Mouse (Mus musculus): Measurements from ENCODE around the gene Vwa8.
"Not testable (repeated sequence)": the region's sequence is repeated elsewhere in the genome, so short reads cannot be mapped to it uniquely, and the experiment has no call there.

Gene Vwa8

GRCm38 (mm10) chr14:78984296-78984695, 135.4 kb downstream of the Vwa8 start:
- DNase-seq (ENCODE audit: low spot score), result no peak

- DNase-seq (ENCODE audit: low spot score), result no peak
Observed at GRCm38 (mm10) chr14:78987543-78987942, 138.7 kb downstream of the Vwa8 start.

- DNase-seq (ENCODE audit: low spot score), result no peak
Observed at GRCm38 (mm10) chr14:78992456-78992855, 143.6 kb downstream of the Vwa8 start.

- DNase-seq (ENCODE audit: low spot score), result no peak
Observed at GRCm38 (mm10) chr14:78993515-78993914, 144.7 kb downstream of the Vwa8 start.

- DNase-seq (ENCODE audit: low spot score), result no peak
Observed at GRCm38 (mm10) chr14:78996359-78996758, 147.5 kb downstream of the Vwa8 start.

- no peak for DNase-seq (ENCODE audit: low spot score)
Observed at GRCm38 (mm10) chr14:79003576-79003975, 154.7 kb downstream of the Vwa8 start.

DNA sequence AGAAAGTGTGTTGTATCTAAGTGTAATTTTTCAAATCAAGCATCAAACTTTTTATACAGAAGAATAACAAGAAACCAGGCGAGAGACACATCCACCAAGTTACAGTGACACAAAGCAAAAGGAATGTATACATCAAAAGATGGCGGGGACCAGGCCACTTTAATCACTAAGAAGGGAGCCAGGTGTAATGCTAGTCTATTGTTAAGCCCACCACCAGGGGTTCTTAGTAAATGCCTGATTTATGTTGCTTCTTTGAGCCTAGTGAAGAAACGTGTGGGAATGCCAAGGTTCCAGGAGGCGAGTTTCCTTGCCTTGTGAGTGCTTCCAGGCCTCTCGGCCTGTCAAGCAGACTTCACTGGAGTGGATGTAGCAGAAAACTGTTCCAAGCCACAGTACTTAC, 168.9 kb downstream of the Vwa8 start:
- DNase-seq (ENCODE audit: low spot score), result not testable (repeated sequence)

DNA sequence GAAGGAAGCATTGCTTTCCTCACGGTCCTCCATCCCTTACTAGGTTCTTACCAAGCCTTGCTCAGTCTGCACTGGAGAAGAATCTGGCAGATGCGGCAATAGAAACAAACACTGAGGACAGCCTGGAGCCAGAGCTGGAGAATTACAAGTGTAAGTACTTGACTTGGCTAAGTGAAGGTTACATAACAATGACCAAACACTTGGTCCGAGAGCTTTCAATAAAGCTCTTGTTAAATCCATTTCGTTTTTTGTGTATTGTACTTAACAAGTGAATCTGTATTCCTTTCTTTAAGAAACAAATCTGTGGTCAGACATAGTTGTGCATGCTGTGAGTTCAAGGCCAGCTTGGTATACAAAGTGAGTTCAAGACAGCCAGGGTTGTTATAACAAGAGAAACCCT, 169.7 kb downstream of the Vwa8 start:
- DNase-seq (ENCODE audit: low spot score), result no peak

DNA sequence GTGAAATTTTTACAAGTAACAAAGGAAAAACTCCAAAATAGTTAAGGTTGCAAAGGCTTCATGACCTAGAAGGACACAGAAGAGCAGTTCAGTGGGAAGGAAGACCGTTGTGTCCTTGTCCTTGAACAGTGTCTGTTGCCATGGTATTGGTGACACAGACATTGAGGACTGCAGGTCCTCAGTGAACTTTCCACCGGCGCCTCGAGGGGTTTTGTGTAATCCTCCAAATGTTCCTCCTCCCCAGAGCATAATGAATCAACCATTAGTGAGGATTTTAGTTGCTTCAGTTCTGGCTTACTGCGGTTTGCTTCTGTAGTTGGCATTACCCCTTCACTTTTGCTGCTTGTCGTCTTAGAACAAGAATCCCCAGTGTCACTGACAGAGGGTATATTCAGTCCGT, 172.9 kb downstream of the Vwa8 start:
- no peak for DNase-seq (ENCODE audit: low spot score)

- no peak for DNase-seq (ENCODE audit: low spot score)
Observed at GRCm38 (mm10) chr14:79028996-79029575, 180.2 kb downstream of the Vwa8 start.

DNA sequence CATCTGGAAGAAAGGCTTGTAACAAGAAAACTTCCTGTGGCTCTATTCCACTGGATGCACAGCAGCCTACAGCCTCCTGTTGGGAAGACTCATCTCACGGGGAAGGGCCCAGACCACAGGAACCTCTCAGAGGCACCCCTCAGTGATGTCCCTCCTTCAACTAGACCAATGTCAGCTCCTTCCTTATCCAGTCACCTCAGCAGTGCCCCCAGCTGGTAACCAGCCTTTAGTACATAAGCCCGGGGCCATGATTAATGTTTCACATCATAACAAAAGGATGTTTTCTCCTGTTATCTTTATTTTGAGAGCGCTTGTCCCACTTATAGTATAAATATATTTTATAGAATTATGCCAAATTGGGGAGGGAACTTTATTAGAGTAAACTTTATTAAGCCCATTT, 181.9 kb downstream of the Vwa8 start:
- no peak for DNase-seq (ENCODE audit: low spot score)

GRCm38 (mm10) chr14:79031230-79031740, 182.4 kb downstream of the Vwa8 start:
- no peak for DNase-seq (ENCODE audit: low spot score)

- DNase-seq (ENCODE audit: low spot score), result no peak
Observed at GRCm38 (mm10) chr14:79033396-79033795, 184.5 kb downstream of the Vwa8 start.

DNA sequence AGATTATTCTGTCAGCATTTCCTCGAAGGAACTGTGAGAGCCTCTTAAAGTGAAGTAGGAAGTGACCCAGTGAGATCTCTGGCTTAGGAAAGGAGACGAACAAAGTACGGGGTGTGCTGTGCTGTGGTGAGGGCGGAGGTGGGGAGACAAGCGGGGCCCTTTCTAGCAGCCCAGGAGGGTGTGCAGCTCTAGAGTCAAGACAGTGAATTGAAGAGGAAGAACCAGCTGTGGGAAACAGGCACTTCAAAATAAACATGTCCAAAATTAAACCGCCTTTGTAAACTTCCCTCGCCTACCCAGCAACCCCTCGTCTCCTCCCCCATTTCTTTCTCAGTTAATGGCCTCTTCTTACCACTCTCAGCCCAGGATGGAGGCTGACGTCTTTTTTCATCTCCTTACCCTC, 185.7 kb downstream of the Vwa8 start:
- no peak for DNase-seq (ENCODE audit: low spot score)

DNA sequence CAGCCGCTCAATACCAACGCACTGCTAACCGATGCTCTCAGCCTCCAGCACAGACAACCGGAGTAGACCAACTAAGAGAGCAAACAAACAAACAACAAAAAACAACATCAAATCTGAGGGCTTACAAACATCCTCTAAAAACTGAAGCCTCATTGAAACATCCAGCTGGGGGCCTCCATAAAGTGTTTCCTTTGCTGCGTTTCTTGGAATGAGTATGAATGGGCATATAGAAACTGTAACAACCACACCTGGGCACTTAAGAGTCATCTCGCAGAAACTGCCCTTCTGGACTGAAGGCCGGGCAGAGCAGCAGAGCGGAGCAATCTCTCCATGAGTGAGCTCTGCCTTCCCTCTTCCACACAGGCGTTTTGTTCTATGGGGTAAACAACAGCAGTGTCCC, 186.7 kb downstream of the Vwa8 start:
- no peak for DNase-seq (ENCODE audit: low spot score)

- no peak for DNase-seq (ENCODE audit: low spot score)
Observed at GRCm38 (mm10) chr14:79047186-79047585, 198.3 kb downstream of the Vwa8 start.

- no peak for DNase-seq (ENCODE audit: low spot score)
Observed at GRCm38 (mm10) chr14:79047956-79048355, 199.1 kb downstream of the Vwa8 start.

DNA sequence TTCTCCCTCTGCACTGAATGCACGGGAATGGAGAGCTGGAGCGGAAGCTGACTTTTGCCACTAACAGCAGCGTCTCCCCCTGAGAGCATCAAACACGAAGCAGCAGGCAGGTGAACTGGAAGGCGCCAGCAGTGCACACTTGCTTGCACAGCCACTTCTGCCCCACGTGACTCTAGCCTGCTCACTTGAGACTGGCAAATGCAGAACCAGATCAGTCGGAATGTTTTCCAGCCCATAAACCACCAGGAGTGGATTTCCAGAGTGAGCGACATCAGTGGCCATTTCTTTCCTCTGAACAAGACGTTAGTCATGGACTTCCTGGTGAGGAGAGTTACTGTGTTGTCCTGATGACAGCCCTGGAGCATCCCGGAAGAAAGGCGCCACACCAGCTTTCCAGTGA, 200.7 kb downstream of the Vwa8 start:
- no peak for DNase-seq (ENCODE audit: low spot score)

GRCm38 (mm10) chr14:79065636-79066035, 216.8 kb downstream of the Vwa8 start:
- DNase-seq (ENCODE audit: low spot score), result no peak

GRCm38 (mm10) chr14:79069515-79069914, 220.7 kb downstream of the Vwa8 start:
- DNase-seq (ENCODE audit: low spot score), result no peak

GRCm38 (mm10) chr14:79074786-79075185, 225.9 kb downstream of the Vwa8 start:
- no peak for DNase-seq (ENCODE audit: low spot score)

DNA sequence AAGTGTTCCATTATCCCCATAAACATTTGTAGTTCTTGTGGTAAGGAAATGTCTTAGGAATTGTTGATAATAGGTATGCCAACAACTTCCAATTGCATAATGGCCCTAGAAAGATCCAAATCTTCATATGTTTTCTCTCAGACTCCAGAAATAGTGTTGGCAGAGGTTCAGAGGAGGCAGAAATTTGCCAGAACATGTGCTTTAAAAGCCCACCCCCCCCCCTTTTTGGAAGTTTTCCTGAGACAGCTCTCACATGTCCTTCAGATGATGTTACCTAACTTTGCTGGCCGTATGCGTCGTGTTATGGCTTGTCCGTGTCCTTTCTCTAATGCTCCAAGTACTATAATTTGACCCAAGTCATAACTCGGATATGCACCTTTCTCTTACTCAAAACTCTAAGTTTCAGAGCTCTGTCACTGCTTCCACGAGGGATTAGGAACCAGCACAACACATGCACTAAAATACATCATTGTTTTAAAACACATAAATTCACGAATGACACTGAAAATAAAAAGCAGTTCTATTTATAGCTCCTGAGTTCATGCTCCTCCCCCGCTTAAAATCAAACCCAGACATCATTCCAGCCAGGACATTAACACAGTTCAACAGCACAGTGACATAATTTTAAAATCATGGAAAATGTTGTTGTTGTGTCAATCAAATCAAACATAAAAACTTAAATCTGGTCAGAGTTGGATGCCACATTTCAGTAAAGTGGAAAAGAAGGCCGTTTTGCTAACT, 227.9 kb downstream of the Vwa8 start:
- DNase-seq (ENCODE audit: low spot score), result no peak

DNA sequence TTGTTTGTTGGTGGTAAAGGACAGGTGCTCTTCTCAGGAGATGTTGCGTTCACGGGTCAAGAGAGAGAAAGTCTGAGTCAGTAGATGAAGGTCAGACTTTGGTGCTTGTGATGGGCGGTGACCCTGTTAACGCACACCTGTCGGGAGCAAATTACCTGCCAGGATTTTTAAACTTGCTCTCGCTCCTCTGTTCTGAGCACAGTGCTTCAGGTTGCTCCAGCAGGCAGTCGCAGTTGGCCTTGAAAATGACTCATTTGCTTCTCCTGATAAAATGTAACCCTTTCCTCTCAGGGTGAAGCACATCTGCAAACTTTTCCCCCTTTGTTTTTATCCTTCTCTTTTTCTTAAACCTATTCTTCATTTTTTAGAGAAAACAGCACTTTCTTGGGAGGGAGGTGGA, 234.7 kb downstream of the Vwa8 start:
- no peak for DNase-seq (ENCODE audit: low spot score)

GRCm38 (mm10) chr14:79086006-79086405, 237.2 kb downstream of the Vwa8 start:
- DNase-seq (ENCODE audit: low spot score), result no peak
